Mouse (Mus musculus) B cell, adult 67 days (primary cell): ENCODE results near the gene Tbp. TPM values are rescaled to one million over a fixed set of nuclear protein-coding genes. Genes with fewer than 3 reads are reported as not detected.

Experiments
- total RNA-seq, 2 experiments: library from RNA; stranded (reverse); gene quantifications; 4 replicates each; pipeline ENCODE4 v1.2.4; 2023

The Tbp gene
- 10 to 100 TPM; 56.3 to 63.3 TPM for total RNA-seq

GRCm38 (mm10) chr17:15499656-15500394 is at the start of gene Tbp, which contains the start of gene Psmb1:
Gene Tbp (plus strand): TSS chr17:15499888.
Gene Psmb1 (minus strand): TSS chr17:15499751.

DNA sequence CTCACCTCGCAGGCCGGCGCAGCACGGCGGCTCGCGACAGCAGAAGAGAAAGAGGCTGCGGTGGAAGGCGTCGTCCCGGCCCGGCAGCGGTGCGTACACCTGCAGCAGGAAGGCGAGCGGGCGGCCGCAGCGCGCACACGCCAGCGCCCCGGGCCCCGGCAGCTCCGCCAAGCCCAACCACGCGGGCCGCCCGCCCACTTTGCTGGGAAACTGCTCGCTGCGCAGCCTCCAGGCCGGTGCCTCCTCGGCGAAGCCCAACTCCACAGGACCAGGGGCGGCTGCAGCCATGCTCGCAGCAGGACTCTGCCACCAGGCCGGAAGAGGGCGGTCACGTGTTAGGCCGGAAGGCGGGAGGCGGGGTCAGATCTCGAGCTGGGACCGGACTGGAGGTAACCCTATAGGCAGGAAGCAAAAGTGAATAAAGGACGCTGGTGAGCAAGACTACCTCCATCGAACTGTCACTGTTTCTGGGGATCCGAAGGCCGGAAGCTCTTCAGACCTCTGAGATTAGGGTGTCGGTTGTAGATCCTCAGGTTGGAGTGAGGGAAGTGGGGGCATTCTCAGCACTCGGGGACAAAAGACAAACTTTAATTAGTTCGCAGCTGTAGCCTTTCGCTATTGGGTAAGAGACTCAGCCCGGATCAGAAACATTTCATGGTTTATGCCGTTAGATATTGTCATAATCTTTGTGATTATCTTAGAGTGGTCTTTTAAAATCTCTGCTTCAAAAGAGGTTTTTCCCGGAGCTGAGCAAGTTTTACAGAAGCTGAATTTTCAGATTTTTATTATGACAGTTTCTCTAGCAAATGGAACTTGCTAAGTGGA is 27.5 kb downstream of the Tbp start, which contains the start of gene Pdcd2:
Gene Pdcd2, minus strand, starts transcription at position 316 of the 825 bp plus-strand sequence.

GRCm38 (mm10) chr17:15564014-15564927 is 64.6 kb downstream of the Tbp start, which contains the start of gene Prdm9:
Gene Prdm9 (minus strand): TSS chr17:15564354.

Other genes with a start within 250 kb of the Tbp start
- 1 to 10 TPM; 4.2 to 4.4 TPM for gene Dll1, start 123.0 kb upstream of the Tbp start, total RNA-seq
- 10 to 100 TPM; 34.9 to 44.1 TPM for gene Fam120b, start 103.7 kb upstream of the Tbp start, total RNA-seq
- gene Psmb1, start 137 bp upstream of the Tbp start, total RNA-seq = 100 to 1,000 TPM; 108 to 111 TPM
- 10 to 100 TPM; 49.1 to 53.9 TPM for gene Pdcd2, start 27.4 kb downstream of the Tbp start, total RNA-seq
- 10 to 100 TPM; 30.8 to 39.1 TPM for gene Prdm9, start 64.5 kb downstream of the Tbp start, total RNA-seq
- 100 to 1,000 TPM in 1 of 2 experiments, 10 to 100 TPM in 1; 99.4 to 112 TPM for gene Chd1, start 205.1 kb downstream of the Tbp start, total RNA-seq